ENCODE assay signal across 10 mouse cellular contexts in the genomic region with DNA sequence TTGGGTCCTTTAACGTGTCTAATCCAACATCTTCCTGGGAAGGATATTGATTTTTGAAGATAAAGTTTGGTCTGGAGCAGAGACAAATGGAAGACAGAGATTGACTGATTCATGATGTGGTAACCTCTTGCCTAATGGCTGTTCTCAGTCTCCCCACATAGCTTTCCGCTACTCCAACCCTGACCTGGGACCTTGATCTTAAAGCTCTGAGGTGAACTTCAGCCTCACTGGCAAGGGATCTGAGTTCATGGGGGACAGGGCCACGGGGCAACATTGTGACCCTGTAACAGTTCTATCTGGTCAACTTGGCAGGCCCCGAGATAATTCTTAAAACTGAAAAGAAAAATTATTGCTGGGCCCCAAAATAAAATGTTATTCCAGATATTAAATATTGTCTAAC.
"Had no signal": no experiment of that assay in that cellular context is flagged by ENCODE, and none has a peak within 500 bp of the region (broad histone marks: within the 10 kb centered on the region; RNA-seq: fewer than 3 reads in every experiment).

No protein-coding gene starts in this region.

- DNase-seq: kidney, postnatal 25 days; layer of hippocampus, adult 9-11 months; layer of hippocampus, postnatal 36 days; lung, adult 18-20 months; lung, postnatal 10 days; lung, postnatal 36 days; retina, postnatal 1 day; right cerebral cortex, postnatal 25 days; spleen, adult 18-20 months; thymus, postnatal 25 days had no signal
